Mouse (Mus musculus): ENCODE results near the gene Uggt1. TPM values are rescaled to one million over a fixed set of nuclear protein-coding genes. Genes with fewer than 3 reads are reported as not detected.
A peak's percentile ranks its signal among the peaks of the same experiment; 100 is the strongest.

Gene Uggt1
- polyA plus RNA-seq, 1 experiment = 11.7 TPM

DNA sequence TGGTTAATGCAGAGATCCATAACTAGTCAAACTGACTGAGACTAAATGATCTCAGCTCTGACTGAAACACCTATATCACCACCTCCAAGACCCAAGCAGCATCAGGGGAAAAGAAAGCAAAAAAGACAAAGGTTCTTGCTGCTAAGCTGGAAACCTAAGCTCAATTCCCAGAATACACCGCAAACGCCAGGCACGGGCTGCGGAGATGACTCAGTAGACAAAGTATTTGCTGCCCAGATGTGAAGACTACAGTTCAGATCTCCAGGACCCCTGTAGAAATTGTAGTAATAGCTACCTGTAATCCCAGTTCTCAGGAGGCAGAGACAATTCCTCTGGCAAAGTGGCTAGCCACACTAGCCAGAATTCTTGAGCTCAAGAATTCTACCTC lies 302 bp upstream of the Uggt1 start:
- 86% methylated on average over 4 of the region's 4 CpGs for WGBS
- no peak overlapping the region for H3K4me3 ChIP-seq (ENCODE audit: low read depth, low read length)
- no peaks in the 10 kb centered on the region for H3K36me3 ChIP-seq (ENCODE audit: control insufficient read depth, insufficient read depth, low read length)

DNA sequence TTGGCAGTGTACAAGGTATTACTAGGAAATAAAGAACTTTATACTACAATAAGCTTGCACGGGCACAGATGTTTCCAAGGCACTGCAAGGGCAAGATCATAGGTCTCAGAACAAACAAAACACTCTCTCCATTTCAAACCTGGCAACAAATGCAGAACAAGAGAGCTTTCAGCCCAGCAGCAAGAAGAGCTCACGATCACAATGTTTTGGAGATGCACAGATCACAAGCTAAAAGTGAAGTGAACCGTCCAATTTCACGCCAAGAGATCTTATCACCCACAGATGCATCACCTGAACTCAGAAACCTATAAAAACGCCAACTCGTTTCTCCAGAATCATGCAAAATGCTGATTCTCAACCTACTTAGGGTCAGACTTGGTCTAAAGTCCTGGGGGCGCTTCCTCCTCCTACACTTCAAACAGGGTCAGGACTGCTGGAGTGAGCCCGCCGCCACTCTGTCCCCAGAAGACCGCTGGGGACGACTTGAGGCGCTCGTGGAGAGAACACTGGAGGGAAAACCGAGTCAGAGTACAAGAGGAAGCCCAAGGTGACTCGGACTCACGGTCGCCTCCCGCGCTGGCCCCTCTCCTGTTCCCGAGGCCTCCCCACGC lies 968 bp downstream of the Uggt1 start:
- Histone ChIP-seq H3K4me3 (ENCODE audit: low read depth, low read length) (peak overlapping the region; percentile 71), H3K27me3 (ENCODE audit: control insufficient read depth, insufficient read depth, low read length) (no peaks in the 10 kb centered on the region), H3K4me1 (ENCODE audit: control insufficient read depth, insufficient read depth, insufficient read length, low read length) (no peaks in the 10 kb centered on the region; the same call in 1 of the 2 replicates), H3K27ac (ENCODE audit: insufficient read depth, low read depth, low read length) (peak overlapping the region; percentile 61), H3K36me3 (ENCODE audit: control insufficient read depth, insufficient read depth, low read length) (no peaks in the 10 kb centered on the region)
- WGBS = under 1% methylated on average over 21 of the region's 21 CpGs
- TF ChIP-seq CTCF (IDR thresholded peaks at IDR 0.05; ENCODE audit: extremely low read depth, insufficient read length, insufficient replicate concordance, low read depth, low read length) = no peak
- no peak for TF ChIP-seq POLR2A (IDR thresholded peaks at IDR 0.05; ENCODE audit: low read depth, low read length)

More for the DNA sequence above, 302 bp upstream of the Uggt1 start:
- H3K27ac ChIP-seq (ENCODE audit: insufficient read depth, low read depth, low read length) = no peak overlapping the region
- no peaks in the 10 kb centered on the region for H3K27me3 ChIP-seq (ENCODE audit: control insufficient read depth, insufficient read depth, low read length)
- no peaks in the 10 kb centered on the region; the same call in 1 of the 2 replicates for H3K4me1 ChIP-seq (ENCODE audit: control insufficient read depth, insufficient read depth, insufficient read length, low read length)
- TF ChIP-seq POLR2A (IDR thresholded peaks at IDR 0.05; ENCODE audit: low read depth, low read length) (no peak), CTCF (IDR thresholded peaks at IDR 0.05; ENCODE audit: extremely low read depth, insufficient read length, insufficient replicate concordance, low read depth, low read length) (no peak)

DNA sequence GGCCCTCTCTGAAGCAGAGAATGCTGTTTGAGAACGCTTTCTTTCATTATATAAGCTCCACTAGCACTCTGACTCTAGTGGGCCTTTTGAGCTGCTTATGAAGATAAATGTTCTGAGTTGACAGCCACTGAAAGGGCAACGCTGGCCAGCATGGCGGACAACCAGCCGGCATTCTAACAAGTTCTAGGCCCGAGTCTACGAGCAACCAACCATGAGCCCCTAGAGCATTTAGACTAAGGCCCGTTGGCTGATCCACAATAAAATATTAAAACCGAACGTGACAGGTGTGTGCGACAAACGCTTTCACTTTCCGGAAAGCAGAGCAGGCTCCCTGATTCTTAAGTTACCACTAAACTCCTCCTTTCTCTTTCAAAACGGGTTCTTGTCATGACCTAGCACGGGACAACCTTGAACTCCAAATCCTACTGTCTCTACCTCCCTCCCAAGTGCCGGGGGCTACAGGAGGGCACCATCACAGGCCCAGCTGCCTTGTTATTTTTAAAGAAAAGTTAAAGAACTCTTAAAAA lies 2.6 kb downstream of the Uggt1 start:
- Histone ChIP-seq H3K27me3 (ENCODE audit: control insufficient read depth, insufficient read depth, low read length) (no peaks in the 10 kb centered on the region), H3K4me3 (ENCODE audit: low read depth, low read length) (peak overlapping the region; percentile 42), H3K36me3 (ENCODE audit: control insufficient read depth, insufficient read depth, low read length) (0 out of 2 replicates have a peak, but pooled peaks cover 2% of the 10 kb centered on the region), H3K27ac (ENCODE audit: insufficient read depth, low read depth, low read length) (peak overlapping the region; percentile 6), H3K4me1 (ENCODE audit: control insufficient read depth, insufficient read depth, insufficient read length, low read length) (no peaks in the 10 kb centered on the region; the same call in 1 of the 2 replicates)
- 19% methylated on average over 15 of the region's 15 CpGs for WGBS
- no peak for TF ChIP-seq POLR2A (IDR thresholded peaks at IDR 0.05; ENCODE audit: low read depth, low read length)

DNA sequence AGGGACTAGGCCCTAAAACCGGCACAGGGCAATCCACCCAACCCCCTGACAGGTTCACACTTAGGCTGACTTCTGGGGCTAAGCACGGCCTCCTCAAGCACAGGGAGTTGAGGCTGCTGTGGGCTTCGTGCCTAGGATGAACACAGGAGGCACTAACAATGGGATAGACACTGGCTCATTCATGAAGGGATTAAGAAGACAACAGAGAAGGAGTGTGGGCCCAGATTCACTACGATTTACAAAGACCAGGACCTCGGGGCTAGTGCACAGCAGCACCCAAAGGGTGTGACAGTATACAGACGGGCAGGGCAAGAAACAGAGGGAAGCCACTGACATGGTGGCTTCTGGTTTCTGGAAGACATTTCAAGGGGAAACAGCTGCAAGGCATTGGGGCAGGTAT lies 4.3 kb downstream of the Uggt1 start:
- TF ChIP-seq CTCF (IDR thresholded peaks at IDR 0.05; ENCODE audit: extremely low read depth, insufficient read length, insufficient replicate concordance, low read depth, low read length) = no peak
- TF ChIP-seq POLR2A (IDR thresholded peaks at IDR 0.05; ENCODE audit: low read depth, low read length) = no peak
- 0 out of 2 replicates have a peak, but pooled peaks cover 7% of the 10 kb centered on the region for H3K36me3 ChIP-seq (ENCODE audit: control insufficient read depth, insufficient read depth, low read length)
- WGBS = 60% methylated on average over 6 of the region's 6 CpGs

DNA sequence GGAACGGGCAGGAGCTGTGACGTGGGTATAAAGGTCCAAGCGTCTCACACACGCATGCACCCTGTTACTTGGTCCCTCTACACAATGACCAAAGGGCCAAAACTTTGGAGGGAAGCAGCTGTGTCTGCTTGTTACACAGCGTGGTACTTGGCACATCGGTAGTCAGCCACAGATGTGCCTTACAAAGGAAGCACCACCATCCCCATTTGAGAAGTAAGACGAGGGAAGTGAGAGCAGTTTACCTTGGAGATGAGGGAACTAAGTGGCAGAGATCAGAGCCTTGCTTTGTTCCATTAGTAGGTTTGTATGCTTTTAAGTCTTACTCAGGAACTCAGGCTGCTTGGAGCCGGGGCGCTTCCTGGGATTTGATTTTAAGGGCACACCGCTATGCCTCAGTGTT lies 5.1 kb downstream of the Uggt1 start:
- 84% methylated on average over 10 of the region's 10 CpGs for WGBS
- TF ChIP-seq CTCF (IDR thresholded peaks at IDR 0.05; ENCODE audit: extremely low read depth, insufficient read length, insufficient replicate concordance, low read depth, low read length) (no peak), POLR2A (IDR thresholded peaks at IDR 0.05; ENCODE audit: low read depth, low read length) (no peak)
- peaks cover 4% of the 10 kb centered on the region; the same call in 1 of the 2 replicates for H3K4me1 ChIP-seq (ENCODE audit: control insufficient read depth, insufficient read depth, insufficient read length, low read length)

More for the DNA sequence above, 4.3 kb downstream of the Uggt1 start:
- H3K27ac ChIP-seq (ENCODE audit: insufficient read depth, low read depth, low read length) = no peak overlapping the region
- H3K27me3 ChIP-seq (ENCODE audit: control insufficient read depth, insufficient read depth, low read length) = no peaks in the 10 kb centered on the region
- H3K4me3 ChIP-seq (ENCODE audit: low read depth, low read length) = no peak overlapping the region
- peaks cover 4% of the 10 kb centered on the region; the same call in 1 of the 2 replicates for H3K4me1 ChIP-seq (ENCODE audit: control insufficient read depth, insufficient read depth, insufficient read length, low read length)

DNA sequence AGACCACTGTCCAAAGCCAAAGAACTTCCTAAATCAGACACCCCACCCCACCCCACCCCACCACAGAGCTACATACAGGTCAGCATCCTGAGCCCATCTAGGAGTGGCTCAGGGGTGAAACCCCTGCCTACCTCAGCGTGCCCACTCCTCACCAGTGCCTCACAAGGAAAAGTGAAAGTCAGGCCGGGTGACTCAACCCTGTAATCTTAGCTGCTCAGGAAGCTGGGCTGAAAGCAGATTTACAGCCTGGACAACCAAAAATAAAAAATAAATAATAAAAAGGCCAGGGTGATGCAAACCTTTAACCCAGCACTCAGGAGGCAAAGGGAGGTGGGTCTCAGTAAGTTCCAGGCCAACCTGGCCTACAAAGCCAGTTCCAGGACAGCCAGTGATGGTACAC lies 8.7 kb downstream of the Uggt1 start:
- Histone ChIP-seq H3K4me3 (ENCODE audit: low read depth, low read length) (no peak overlapping the region), H3K36me3 (ENCODE audit: control insufficient read depth, insufficient read depth, low read length) (peaks cover 32% of the 10 kb centered on the region), H3K27me3 (ENCODE audit: control insufficient read depth, insufficient read depth, low read length) (no peaks in the 10 kb centered on the region), H3K27ac (ENCODE audit: insufficient read depth, low read depth, low read length) (no peak overlapping the region), H3K4me1 (ENCODE audit: control insufficient read depth, insufficient read depth, insufficient read length, low read length) (peaks cover 4% of the 10 kb centered on the region; the same call in 1 of the 2 replicates)
- TF ChIP-seq POLR2A (IDR thresholded peaks at IDR 0.05; ENCODE audit: low read depth, low read length) (no peak), CTCF (IDR thresholded peaks at IDR 0.05; ENCODE audit: extremely low read depth, insufficient read length, insufficient replicate concordance, low read depth, low read length) (no peak)
- WGBS = 55% methylated on average over 2 of the region's 2 CpGs

More for the DNA sequence above, 5.1 kb downstream of the Uggt1 start:
- no peaks in the 10 kb centered on the region for H3K27me3 ChIP-seq (ENCODE audit: control insufficient read depth, insufficient read depth, low read length)
- no peak overlapping the region for H3K27ac ChIP-seq (ENCODE audit: insufficient read depth, low read depth, low read length)
- H3K36me3 ChIP-seq (ENCODE audit: control insufficient read depth, insufficient read depth, low read length) = peaks cover 11% of the 10 kb centered on the region
- no peak overlapping the region for H3K4me3 ChIP-seq (ENCODE audit: low read depth, low read length)

DNA sequence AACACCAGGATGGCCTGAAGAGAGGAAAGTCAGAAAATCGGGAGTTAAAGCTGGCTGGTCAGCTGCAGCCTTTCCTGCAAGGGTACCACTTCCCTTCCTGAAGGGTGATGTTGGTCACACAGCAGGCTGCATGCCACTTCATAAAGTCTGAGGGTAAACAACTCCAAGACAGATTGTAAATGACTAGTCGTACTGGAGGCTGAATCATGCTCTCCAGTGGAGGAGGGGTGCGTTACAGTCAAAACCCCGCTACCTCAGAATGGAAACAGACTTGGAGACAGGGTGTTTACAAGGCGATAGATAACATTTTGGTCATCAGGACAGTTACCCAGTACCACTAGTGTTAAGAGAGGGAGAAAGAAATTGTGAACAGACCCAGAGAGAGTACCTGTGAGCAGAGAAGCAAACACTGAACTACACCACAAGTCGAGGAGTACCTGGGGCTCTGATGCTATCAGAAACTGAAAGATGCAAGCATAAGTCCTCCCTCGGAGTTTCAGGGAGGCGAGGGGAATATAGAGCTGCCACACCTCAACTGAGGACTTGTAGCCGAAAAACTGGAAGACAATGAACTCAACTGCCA lies 9.4 kb downstream of the Uggt1 start:
- no peak for TF ChIP-seq CTCF (IDR thresholded peaks at IDR 0.05; ENCODE audit: extremely low read depth, insufficient read length, insufficient replicate concordance, low read depth, low read length)
- no peak for TF ChIP-seq POLR2A (IDR thresholded peaks at IDR 0.05; ENCODE audit: low read depth, low read length)
- no peak overlapping the region for H3K4me3 ChIP-seq (ENCODE audit: low read depth, low read length)
- no peak overlapping the region for H3K27ac ChIP-seq (ENCODE audit: insufficient read depth, low read depth, low read length)
- peaks cover 36% of the 10 kb centered on the region for H3K36me3 ChIP-seq (ENCODE audit: control insufficient read depth, insufficient read depth, low read length)
- 62% methylated on average over 9 of the region's 9 CpGs for WGBS
- H3K27me3 ChIP-seq (ENCODE audit: control insufficient read depth, insufficient read depth, low read length) = no peaks in the 10 kb centered on the region
- peaks cover 4% of the 10 kb centered on the region; the same call in 1 of the 2 replicates for H3K4me1 ChIP-seq (ENCODE audit: control insufficient read depth, insufficient read depth, insufficient read length, low read length)

All from small intestine, adult 2 months (tissue).